Mouse (Mus musculus) inflammation-experienced regulatory T-cells, adult 6 months (primary cell): ENCODE measurements around the gene Rcbtb1. TPM values are rescaled to one million over a fixed set of nuclear protein-coding genes. Genes with fewer than 3 reads are reported as not detected.
A peak's percentile ranks its signal among the peaks of the same experiment; 100 is the strongest.
"Not testable (repeated sequence)": the region's sequence is repeated elsewhere in the genome, so short reads cannot be mapped to it uniquely, and the experiment has no call there.

Experiments
- ATAC-seq: one replicate; pipeline ENCODE4 v1.8.0; 2017
- polyA plus RNA-seq, 3 experiments: library from polyadenylated mRNA; unstranded; fragments of 100-300 nt; shearing (Covaris generic); gene quantifications; one replicate each; pipeline ENCODE4 v1.2.1; 2017

The Rcbtb1 gene
- polyA plus RNA-seq: 10 to 100 TPM; 17.5 to 25.0 (median 24.1) TPM

GRCm38 (mm10) chr14:59200711-59201603, at the start of gene Rcbtb1:
Gene Rcbtb1 (plus strand): TSS chr14:59201209.
- ATAC-seq: peak; percentile 77

- ATAC-seq: no peak
Observed at GRCm38 (mm10) chr14:59155589-59155988, 45.4 kb upstream of the Rcbtb1 start.

GRCm38 (mm10) chr14:59157016-59157698, 43.9 kb upstream of the Rcbtb1 start:
- ATAC-seq: no peak

GRCm38 (mm10) chr14:59178649-59179048, 22.4 kb upstream of the Rcbtb1 start, which contains the start of gene Gm5142:
Gene Gm5142 (minus strand): TSS chr14:59178749.
- no peak for ATAC-seq

- no peak for ATAC-seq
Observed at GRCm38 (mm10) chr14:59182732-59183131, 18.3 kb upstream of the Rcbtb1 start.

- ATAC-seq: peak; percentile 25
Observed at GRCm38 (mm10) chr14:59185514-59185913, 15.5 kb upstream of the Rcbtb1 start.

GRCm38 (mm10) chr14:59186121-59186520, 14.9 kb upstream of the Rcbtb1 start:
- no peak for ATAC-seq

- peak; percentile 49 for ATAC-seq
Observed at GRCm38 (mm10) chr14:59201604-59202215, 701 bp downstream of the Rcbtb1 start.

- ATAC-seq: no peak
Observed at GRCm38 (mm10) chr14:59205461-59205860, 4.5 kb downstream of the Rcbtb1 start.

GRCm38 (mm10) chr14:59205976-59206583, 5.1 kb downstream of the Rcbtb1 start:
- no peak for ATAC-seq

GRCm38 (mm10) chr14:59209003-59209402, 8.0 kb downstream of the Rcbtb1 start:
- peak; percentile 67 for ATAC-seq

GRCm38 (mm10) chr14:59209816-59210215, 8.8 kb downstream of the Rcbtb1 start:
- ATAC-seq: no peak

GRCm38 (mm10) chr14:59219241-59219640, 18.2 kb downstream of the Rcbtb1 start:
- ATAC-seq: no peak

- ATAC-seq: no peak
Observed at GRCm38 (mm10) chr14:59226240-59226639, 25.2 kb downstream of the Rcbtb1 start.

GRCm38 (mm10) chr14:59229822-59230221, 28.8 kb downstream of the Rcbtb1 start:
- ATAC-seq: no peak

- no peak for ATAC-seq
Observed at GRCm38 (mm10) chr14:59230331-59230966, 29.4 kb downstream of the Rcbtb1 start.

GRCm38 (mm10) chr14:59232003-59232402, 31.0 kb downstream of the Rcbtb1 start:
- ATAC-seq: no peak

- ATAC-seq: no peak
Observed at GRCm38 (mm10) chr14:59233635-59234034, 32.6 kb downstream of the Rcbtb1 start.

- not testable (repeated sequence) for ATAC-seq
Observed at GRCm38 (mm10) chr14:59250350-59250749, 49.3 kb downstream of the Rcbtb1 start.

GRCm38 (mm10) chr14:59255861-59256260, 54.9 kb downstream of the Rcbtb1 start:
- ATAC-seq: not testable (repeated sequence)

- peak; percentile 98 for ATAC-seq
Observed at GRCm38 (mm10) chr14:59260056-59260455, 59.0 kb downstream of the Rcbtb1 start, which contains the start of gene Gm6904. Gene Gm6904 (minus strand): TSS chr14:59260216.

GRCm38 (mm10) chr14:59274961-59275360, 74.0 kb downstream of the Rcbtb1 start:
- ATAC-seq: not testable (repeated sequence)
